Mouse (Mus musculus): ENCODE data around the gene Ftl1. TPM values are rescaled to one million over a fixed set of nuclear protein-coding genes. Genes with fewer than 3 reads are reported as not detected.
A peak's percentile ranks its signal among the peaks of the same experiment; 100 is the strongest.
"Not testable (repeated sequence)": the region's sequence is repeated elsewhere in the genome, so short reads cannot be mapped to it uniquely, and the experiment has no call there.

The Ftl1 gene
- total RNA-seq, 2 experiments from 2014 or later: 200 to 208 TPM

- no peak for DNase-seq (ENCODE audit: extremely low spot score in 1 of 2, low spot score in 2 of 2)
- peak overlapping the region; percentile 29; the same call in 1 of the 2 replicates for H3K4me3 ChIP-seq
- no peak for TF ChIP-seq CTCF (IDR thresholded peaks at IDR 0.05)
Observed at GRCm38 (mm10) chr7:45475291-45475969, 15.7 kb upstream of the Ftl1 start.

GRCm38 (mm10) chr7:45470869-45471268, 11.2 kb upstream of the Ftl1 start:
- intact Hi-C loops (cut with DNase I): no loop called here
- peak; percentile 94 for TF ChIP-seq CTCF (IDR thresholded peaks at IDR 0.05)
- Histone ChIP-seq H3K27ac (no peak overlapping the region), H3K4me3 (no peak overlapping the region)
- peak; percentile 65 to 73 for DNase-seq (ENCODE audit: extremely low spot score in 1 of 2, low spot score in 2 of 2)

More at GRCm38 (mm10) chr7:45475291-45475969, 15.7 kb upstream of the Ftl1 start:
- intact Hi-C loops (cut with DNase I): loop anchor here (5.0 kb wide), 1 partner anchor 47 kb away; no protein-coding TSS in a partner anchor
- peak overlapping the region; percentile 66 for H3K27ac ChIP-seq

GRCm38 (mm10) chr7:45467090-45467670, 7.5 kb upstream of the Ftl1 start:
- no peak for TF ChIP-seq CTCF (IDR thresholded peaks at IDR 0.05)
- H3K27ac ChIP-seq: peak overlapping the region; percentile 81
- DNase-seq (ENCODE audit: extremely low spot score in 1 of 2, low spot score in 2 of 2): no peak
- peak overlapping the region; percentile 96 for H3K4me3 ChIP-seq
- intact Hi-C loops (cut with DNase I): loop anchor here (2.0 to 5.0 kb wide), 2 partner anchors 122 to 215 kb away; partner anchors contain the start of gene Ntn5

GRCm38 (mm10) chr7:45466283-45467089, 6.8 kb upstream of the Ftl1 start, which contains the start of gene Bax:
Gene Bax (minus strand): TSS chr7:45466898.
- TF ChIP-seq CTCF (IDR thresholded peaks at IDR 0.05): no peak; the same call in 1 of the 2 replicates
- DNase-seq (ENCODE audit: extremely low spot score in 1 of 2, low spot score in 2 of 2): peak; percentile 95 to 97
- intact Hi-C loops (cut with DNase I): loop anchor here (2.0 to 5.0 kb wide), 2 partner anchors 122 to 216 kb away; partner anchors contain the start of gene Ntn5
- Histone ChIP-seq H3K27ac (peak within 1 kb of the TSS; percentile 81), H3K4me3 (peak within 1 kb of the TSS; percentile 96)

GRCm38 (mm10) chr7:45465549-45465948, 5.9 kb upstream of the Ftl1 start:
- peak overlapping the region; percentile 81; the same call in 1 of the 2 replicates for H3K27ac ChIP-seq
- intact Hi-C loops (cut with DNase I): loop anchor here (5.0 kb wide), 1 partner anchor 217 kb away; the partner anchor contains the start of gene Ntn5
- DNase-seq (ENCODE audit: extremely low spot score in 1 of 2, low spot score in 2 of 2): no peak
- peak overlapping the region; percentile 96 for H3K4me3 ChIP-seq
- no peak; the same call in 1 of the 2 replicates for TF ChIP-seq CTCF (IDR thresholded peaks at IDR 0.05)

GRCm38 (mm10) chr7:45465112-45465511, 5.4 kb upstream of the Ftl1 start:
- no peak overlapping the region for H3K27ac ChIP-seq
- TF ChIP-seq CTCF (IDR thresholded peaks at IDR 0.05): no peak
- H3K4me3 ChIP-seq: no peak overlapping the region
- intact Hi-C loops (cut with DNase I): loop anchor here (5.0 kb wide), 1 partner anchor 217 kb away; the partner anchor contains the start of gene Ntn5
- DNase-seq (ENCODE audit: extremely low spot score in 1 of 2, low spot score in 2 of 2): no peak

- Histone ChIP-seq H3K27ac (no peak overlapping the region), H3K4me3 (no peak overlapping the region)
- no peak for TF ChIP-seq CTCF (IDR thresholded peaks at IDR 0.05)
- no peak for DNase-seq (ENCODE audit: extremely low spot score in 1 of 2, low spot score in 2 of 2)
- intact Hi-C loops (cut with DNase I): no loop called here
Observed at GRCm38 (mm10) chr7:45463987-45464778, 4.5 kb upstream of the Ftl1 start.

GRCm38 (mm10) chr7:45462868-45463267, 3.2 kb upstream of the Ftl1 start:
- TF ChIP-seq CTCF (IDR thresholded peaks at IDR 0.05): peak; percentile 52
- H3K27ac ChIP-seq; DNase-seq (ENCODE audit: extremely low spot score in 1 of 2, low spot score in 2 of 2); H3K4me3 ChIP-seq; intact Hi-C loops (cut with DNase I): not testable (repeated sequence)

GRCm38 (mm10) chr7:45462325-45462724, 2.6 kb upstream of the Ftl1 start:
- Histone ChIP-seq H3K27ac (no peak overlapping the region), H3K4me3 (no peak overlapping the region)
- intact Hi-C loops (cut with DNase I): no loop called here
- TF ChIP-seq CTCF (IDR thresholded peaks at IDR 0.05): no peak
- DNase-seq (ENCODE audit: extremely low spot score in 1 of 2, low spot score in 2 of 2): no peak

GRCm38 (mm10) chr7:45461781-45462180, 2.1 kb upstream of the Ftl1 start:
- H3K4me3 ChIP-seq: no peak overlapping the region
- intact Hi-C loops (cut with DNase I): no loop called here
- DNase-seq (ENCODE audit: extremely low spot score in 1 of 2, low spot score in 2 of 2): no peak
- TF ChIP-seq CTCF (IDR thresholded peaks at IDR 0.05): no peak
- no peak overlapping the region for H3K27ac ChIP-seq

GRCm38 (mm10) chr7:45461326-45461725, 1.6 kb upstream of the Ftl1 start:
- H3K4me3 ChIP-seq: no peak overlapping the region
- intact Hi-C loops (cut with DNase I): no loop called here
- H3K27ac ChIP-seq: peak overlapping the region; percentile 95; the same call in 1 of the 2 replicates
- no peak for TF ChIP-seq CTCF (IDR thresholded peaks at IDR 0.05)
- no peak for DNase-seq (ENCODE audit: extremely low spot score in 1 of 2, low spot score in 2 of 2)
